In the genomic region with DNA sequence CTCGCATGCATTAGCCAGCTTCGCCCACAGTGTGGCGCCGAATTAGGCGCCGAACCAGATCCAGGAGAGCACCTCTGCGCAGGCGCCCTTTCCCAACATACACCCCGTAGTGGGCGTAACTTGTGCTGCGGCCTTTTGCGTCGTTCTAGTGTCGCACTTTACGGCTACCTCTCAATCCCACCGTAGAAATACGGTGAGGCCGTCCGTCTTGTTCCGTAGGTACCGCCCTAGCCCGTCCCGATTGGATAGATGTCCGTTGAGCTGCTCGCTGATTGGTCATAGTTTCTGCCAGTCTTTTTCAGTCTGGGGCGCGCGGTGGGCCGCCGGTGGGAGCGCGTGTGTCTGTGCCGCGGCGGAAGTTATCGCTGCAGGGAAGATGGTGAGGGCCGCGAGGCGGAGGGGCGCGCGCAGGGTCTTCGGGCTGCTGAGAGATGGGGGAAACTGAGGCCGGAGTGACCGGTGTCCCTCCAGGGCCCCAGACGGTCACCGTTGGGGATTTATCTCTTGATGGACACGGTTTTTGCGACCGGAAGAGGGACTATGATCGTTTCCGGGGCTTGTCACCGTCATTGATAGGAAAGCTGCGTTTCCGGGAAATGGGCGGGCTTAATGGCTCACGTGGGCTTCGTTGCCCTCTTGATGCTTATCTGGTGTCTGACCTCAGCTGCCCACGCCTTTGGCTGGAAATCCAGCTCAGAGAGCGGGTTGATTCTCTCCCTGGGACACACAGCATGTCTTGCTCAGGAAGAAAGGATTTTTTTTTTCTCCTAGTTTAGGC, we compare ENCODE assay signal across 8 mouse cellular contexts. TPM values are rescaled to one million over a fixed set of nuclear protein-coding genes. Genes with fewer than 3 reads are reported as not detected.
DNase-seq lines count a peak whose midpoint lies in the region; ATAC-seq and TF ChIP-seq lines count a peak whose summit lies in the region.

A gene (plus strand): TSS at position 170 of the 778 bp plus-strand sequence.

- H3K36me3 ChIP-seq in hindbrain, postnatal 0 days (ENCODE audit: insufficient read depth, low read length) = 0 out of 2 replicates have a peak, but pooled peaks cover 4% of the 10 kb centered on the region

- peak within 1 kb of the TSS; percentile 64 for H3K9ac ChIP-seq in hindbrain, postnatal 0 days (replicated peaks; ENCODE audit: low read length)

- peak within 1 kb of the TSS; percentile 98 for H3K27ac ChIP-seq in gastrocnemius, adult 2 months
- H3K27ac ChIP-seq in hindbrain, postnatal 0 days = peak within 1 kb of the TSS; percentile 99
- peak within 1 kb of the TSS; percentile 98 for H3K27ac ChIP-seq in left cerebral cortex, adult 2 months

- ATAC-seq in common myeloid progenitor, adult 5-6 weeks (replicated peaks; ENCODE audit: low read depth, poor library complexity, severe bottlenecking) = peak; percentile 88
- peak; percentile 98 for ATAC-seq in hindbrain, postnatal 0 days
- ATAC-seq in megakaryocyte, adult 5-6 weeks (ENCODE audit: poor library complexity, severe bottlenecking) = peak; percentile 90

- DNase-seq in ZHBTc4 (ENCODE audit: low read depth, low spot score) = peak; percentile 100
- DNase-seq in gastrocnemius, adult 2 months = peak; percentile 97
- peak; percentile 99 for DNase-seq in hindbrain, postnatal 0 days (ENCODE audit: low spot score)
- DNase-seq in left cerebral cortex, adult 2 months (ENCODE audit: extremely low spot score in 1 of 2, low spot score in 2 of 2) = peak; percentile 98 to 99
- peak; percentile 99 to 100 for DNase-seq in right cerebral cortex, adult 2 months (ENCODE audit: low spot score in 2 of 2)
- peak; percentile 95 for DNase-seq in urinary bladder, postnatal 14 days (ENCODE audit: low spot score)

- under 1% methylated on average over 60 of the region's 60 CpGs for WGBS in hindbrain, postnatal 0 days

- H3K4me1 ChIP-seq in hindbrain, postnatal 0 days (ENCODE audit: insufficient read depth, low read length) = peaks cover 7% of the 10 kb centered on the region

- no peaks in the 10 kb centered on the region for H3K27me3 ChIP-seq in hindbrain, postnatal 0 days (ENCODE audit: insufficient read depth, low read length)

- peak; percentile 87 for TF ChIP-seq CTCF in gastrocnemius, adult 2 months (IDR thresholded peaks at IDR 0.05)
- TF ChIP-seq CTCF in hindbrain, postnatal 0 days (IDR thresholded peaks at IDR 0.05; ENCODE audit: low read depth) = peak; percentile 87
- TF ChIP-seq CTCF in left cerebral cortex, adult 2 months (IDR thresholded peaks at IDR 0.05) = peak; percentile 78

- H3K4me3 ChIP-seq in gastrocnemius, adult 2 months = peak within 1 kb of the TSS; percentile 82
- H3K4me3 ChIP-seq in hindbrain, postnatal 0 days (ENCODE audit: low read length) = peak within 1 kb of the TSS; percentile 67
- H3K4me3 ChIP-seq in left cerebral cortex, adult 2 months = peak within 1 kb of the TSS; percentile 92

- peak within 1 kb of the TSS; percentile 72 for H3K4me2 ChIP-seq in hindbrain, postnatal 0 days (ENCODE audit: low read depth, low read length)

- intact Hi-C loops in gastrocnemius, adult 2 months (cut with DNase I) = loop anchor here (1.0 kb wide), 1 partner anchor 27 kb away; no protein-coding TSS in a partner anchor
- intact Hi-C loops in left cerebral cortex, adult 2 months (cut with DNase I) = loop anchor here (1.0 kb wide), 1 partner anchor 27 kb away; no protein-coding TSS in a partner anchor

- no peaks in the 10 kb centered on the region for H3K9me3 ChIP-seq in hindbrain, postnatal 0 days (ENCODE audit: low read length)

RNA-seq across cellular contexts. Expression of the gene that starts here (rescaled TPM):
- 129 and 163 TPM in 2 replicates for total RNA-seq in common myeloid progenitor, adult 5-6 weeks (2017)
- total RNA-seq in gastrocnemius, adult 2 months (2021) = 10 to 100 TPM; 61.7 to 65.6 TPM
- total RNA-seq in hindbrain, postnatal 0 days (2014; rRNA removed) = 301 and 453 TPM in 2 replicates
- 188 and 190 TPM in 2 replicates for polyA plus RNA-seq in hindbrain, postnatal 0 days (2015; fragmentation: Nextera tagmentation; extraction: Ambion mirVana)
- 10 to 100 TPM; 62.1 to 62.9 TPM for total RNA-seq in left cerebral cortex, adult 2 months (2021)
- 82.1 and 84.4 TPM in 2 replicates for total RNA-seq in megakaryocyte, adult 5-6 weeks (2015)
- total RNA-seq in megakaryocyte, adult 5-6 weeks (2017) = 106 and 151 TPM in 2 replicates

Comparison
In these comparisons a context has a peak if more than half of its experiments do, and no peak if none do; other contexts are left out.
1. Peak in every context shown above with its lines: DNase-seq, ATAC-seq, H3K4me3 ChIP-seq and H3K27ac ChIP-seq.